Comparison of ENCODE assay signal across 13 mouse cellular contexts in genomic region chr10:4160242-4160785, GRCm38 (mm10).
DNase-seq lines count a peak whose midpoint lies in the region; ATAC-seq and TF ChIP-seq lines count a peak whose summit lies in the region.
"Had no signal": no experiment of that assay in that cellular context is flagged by ENCODE, and none has a peak within 500 bp of the region (broad histone marks: within the 10 kb centered on the region; RNA-seq: fewer than 3 reads in every experiment).

No protein-coding gene starts in this region.

- H3K27me3 ChIP-seq in forebrain, embryonic 10.5 days (ENCODE audit: poor library complexity, severe bottlenecking), result no peaks in the 10 kb centered on the region
- no peaks in the 10 kb centered on the region for H3K27me3 ChIP-seq in forebrain, postnatal 0 days (ENCODE audit: insufficient read depth, low read length)
- H3K27me3 ChIP-seq in hindbrain, postnatal 0 days (ENCODE audit: insufficient read depth, low read length), result no peaks in the 10 kb centered on the region
- no peaks in the 10 kb centered on the region for H3K27me3 ChIP-seq in hindbrain, embryonic 13.5 days
- no peaks in the 10 kb centered on the region for H3K27me3 ChIP-seq in stomach, postnatal 0 days (ENCODE audit: control insufficient read depth, insufficient read depth, low read length)
- H3K27me3 ChIP-seq in cerebellum, adult 2 months (ENCODE audit: control insufficient read depth, insufficient read depth, low read length), result no peaks in the 10 kb centered on the region
- H3K27me3 ChIP-seq: embryonic facial prominence, embryonic 13.5 days had no signal

- peak overlapping the region; percentile 17; the same call in 1 of the 2 replicates for H3K27ac ChIP-seq in forebrain, embryonic 10.5 days
- no peak overlapping the region for H3K27ac ChIP-seq in forebrain, postnatal 0 days (ENCODE audit: low read depth, low read length)
- H3K27ac ChIP-seq in hindbrain, postnatal 0 days, result no peak overlapping the region; the same call in 1 of the 2 replicates
- H3K27ac ChIP-seq in hindbrain, embryonic 13.5 days, result no peak overlapping the region
- H3K27ac ChIP-seq in stomach, postnatal 0 days (replicated peaks), result peak overlapping the region; percentile 40; the same call in 1 of the 2 replicates
- H3K27ac ChIP-seq in cerebellum, adult 2 months (ENCODE audit: insufficient read depth, low read length), result no peak overlapping the region
- H3K27ac ChIP-seq: embryonic facial prominence, embryonic 13.5 days; liver, embryonic 14.5 days had no signal

- H3K9me3 ChIP-seq in forebrain, embryonic 10.5 days, result no peaks in the 10 kb centered on the region
- H3K9me3 ChIP-seq in forebrain, postnatal 0 days (ENCODE audit: low read length), result no peaks in the 10 kb centered on the region
- H3K9me3 ChIP-seq in hindbrain, postnatal 0 days (ENCODE audit: low read length), result no peaks in the 10 kb centered on the region
- no peaks in the 10 kb centered on the region for H3K9me3 ChIP-seq in hindbrain, embryonic 13.5 days
- no peaks in the 10 kb centered on the region for H3K9me3 ChIP-seq in stomach, postnatal 0 days (ENCODE audit: control insufficient read depth, low read length)
- H3K9me3 ChIP-seq: embryonic facial prominence, embryonic 13.5 days had no signal

- no peak for TF ChIP-seq POLR2A in cerebellum, adult 2 months (IDR thresholded peaks at IDR 0.05; ENCODE audit: borderline replicate concordance, insufficient read depth, low read length)

- 90% methylated on average over 13 of the region's 13 CpGs for WGBS in forebrain, embryonic 10.5 days
- WGBS in forebrain, postnatal 0 days, result 64% methylated on average over 13 of the region's 13 CpGs
- WGBS in hindbrain, postnatal 0 days, result 63% methylated on average over 13 of the region's 13 CpGs
- WGBS in hindbrain, embryonic 13.5 days, result 78% methylated on average over 13 of the region's 13 CpGs
- WGBS in stomach, postnatal 0 days, result 52% methylated on average over 13 of the region's 13 CpGs
- WGBS in cerebellum, adult 2 months, result 55% methylated on average over 13 of the region's 13 CpGs

- H3K4me3 ChIP-seq in forebrain, embryonic 10.5 days, result no peak overlapping the region
- no peak overlapping the region for H3K4me3 ChIP-seq in forebrain, postnatal 0 days (ENCODE audit: low read depth, low read length)
- no peak overlapping the region for H3K4me3 ChIP-seq in hindbrain, postnatal 0 days (ENCODE audit: low read length)
- no peak overlapping the region for H3K4me3 ChIP-seq in hindbrain, embryonic 13.5 days
- H3K4me3 ChIP-seq in stomach, postnatal 0 days (ENCODE audit: low read depth, low read length), result no peak overlapping the region
- H3K4me3 ChIP-seq in cerebellum, adult 2 months (replicated peaks; ENCODE audit: insufficient read depth, low read depth, low read length), result no peak overlapping the region
- H3K4me3 ChIP-seq: embryonic facial prominence, embryonic 13.5 days had no signal

- peaks cover 6% of the 10 kb centered on the region; the same call in 1 of the 2 replicates for H3K36me3 ChIP-seq in forebrain, embryonic 10.5 days (replicated peaks)
- H3K36me3 ChIP-seq in forebrain, postnatal 0 days (ENCODE audit: insufficient read depth), result no peaks in the 10 kb centered on the region
- H3K36me3 ChIP-seq in hindbrain, postnatal 0 days (ENCODE audit: insufficient read depth, low read length), result no peaks in the 10 kb centered on the region
- H3K36me3 ChIP-seq in hindbrain, embryonic 13.5 days, result no peaks in the 10 kb centered on the region
- no peaks in the 10 kb centered on the region for H3K36me3 ChIP-seq in stomach, postnatal 0 days (ENCODE audit: control insufficient read depth, insufficient read depth, low read length)
- H3K36me3 ChIP-seq: embryonic facial prominence, embryonic 13.5 days had no signal

- H3K4me1 ChIP-seq in forebrain, embryonic 10.5 days, result peaks cover 24% of the 10 kb centered on the region
- H3K4me1 ChIP-seq in forebrain, postnatal 0 days (ENCODE audit: insufficient read depth), result no peaks in the 10 kb centered on the region
- no peaks in the 10 kb centered on the region for H3K4me1 ChIP-seq in hindbrain, postnatal 0 days (ENCODE audit: insufficient read depth, low read length)
- H3K4me1 ChIP-seq in hindbrain, embryonic 13.5 days (replicated peaks), result no peaks in the 10 kb centered on the region; the same call in 1 of the 2 replicates
- peaks cover 5% of the 10 kb centered on the region; the same call in 1 of the 2 replicates for H3K4me1 ChIP-seq in stomach, postnatal 0 days (replicated peaks; ENCODE audit: control insufficient read depth, insufficient read depth)
- H3K4me1 ChIP-seq in cerebellum, adult 2 months (ENCODE audit: control insufficient read depth, insufficient read depth, low read length), result no peaks in the 10 kb centered on the region

- no peak for DNase-seq in forebrain, embryonic 10.5 days (ENCODE audit: extremely low spot score, low spot score)
- no peak for DNase-seq in forebrain, postnatal 0 days
- peak; percentile 16 for DNase-seq in hindbrain, postnatal 0 days (ENCODE audit: low spot score)
- DNase-seq in lung, postnatal 10 days, result peak; percentile 30
- DNase-seq in lung, postnatal 25 days (ENCODE audit: low spot score), result no peak
- no peak for DNase-seq in stomach, postnatal 0 days (ENCODE audit: low spot score)
- no peak for DNase-seq in cerebellum, adult 2 months
- DNase-seq: cerebellum, adult 8-10 months; thymus, postnatal 25 days had no signal

- no peak overlapping the region for H3K9ac ChIP-seq in forebrain, postnatal 0 days
- H3K9ac ChIP-seq in hindbrain, postnatal 0 days (replicated peaks; ENCODE audit: low read length), result no peak overlapping the region
- no peak overlapping the region for H3K9ac ChIP-seq in hindbrain, embryonic 13.5 days
- no peak overlapping the region for H3K9ac ChIP-seq in stomach, postnatal 0 days (ENCODE audit: low read length)
- H3K9ac ChIP-seq: embryonic facial prominence, embryonic 13.5 days; liver, embryonic 14.5 days had no signal

- no peak for TF ChIP-seq EP300 in stomach, postnatal 0 days (optimal IDR thresholded peaks at IDR 0.05)

- H3K4me2 ChIP-seq in forebrain, postnatal 0 days (ENCODE audit: low read depth), result no peak overlapping the region
- H3K4me2 ChIP-seq in hindbrain, postnatal 0 days (ENCODE audit: low read depth, low read length), result no peak overlapping the region
- no peak overlapping the region for H3K4me2 ChIP-seq in hindbrain, embryonic 13.5 days
- no peak overlapping the region for H3K4me2 ChIP-seq in stomach, postnatal 0 days (replicated peaks; ENCODE audit: low read depth)
- H3K4me2 ChIP-seq: embryonic facial prominence, embryonic 13.5 days; midbrain, embryonic 11.5 days had no signal

- no peak for ATAC-seq in forebrain, postnatal 0 days
- peak; percentile 38; the same call in 1 of the 2 replicates for ATAC-seq in hindbrain, postnatal 0 days
- ATAC-seq in hindbrain, embryonic 13.5 days (ENCODE audit: low FRiP score), result no peak
- no peak for ATAC-seq in stomach, postnatal 0 days (ENCODE audit: low FRiP score, low TSS enrichment)

- no peak for TF ChIP-seq CTCF in forebrain, postnatal 0 days (IDR thresholded peaks at IDR 0.05; ENCODE audit: low read depth)
- TF ChIP-seq CTCF in hindbrain, postnatal 0 days (IDR thresholded peaks at IDR 0.05; ENCODE audit: low read depth), result no peak
- TF ChIP-seq CTCF in stomach, postnatal 0 days (IDR thresholded peaks at IDR 0.05; ENCODE audit: low read depth), result no peak
- no peak for TF ChIP-seq CTCF in cerebellum, adult 2 months (IDR thresholded peaks at IDR 0.05; ENCODE audit: borderline replicate concordance, insufficient read depth, low read depth, low read length)

Comparison
In these comparisons a context has a peak if more than half of its experiments do, and no peak if none do; other contexts are left out.
1. DNase-seq: peak in hindbrain, postnatal 0 days (single experiment) and lung, postnatal 10 days (single experiment); none in forebrain, embryonic 10.5 days (single experiment), forebrain, postnatal 0 days (single experiment), lung, postnatal 25 days (single experiment), stomach, postnatal 0 days (single experiment) and cerebellum, adult 2 months (0 of 2).
2. H3K27ac ChIP-seq: peak in forebrain, embryonic 10.5 days (single experiment) and stomach, postnatal 0 days (single experiment); none in forebrain, postnatal 0 days (single experiment), hindbrain, postnatal 0 days (single experiment), hindbrain, embryonic 13.5 days (single experiment) and cerebellum, adult 2 months (single experiment).